Mouse (Mus musculus): ENCODE data around the gene Arap1. TPM values are rescaled to one million over a fixed set of nuclear protein-coding genes. Genes with fewer than 3 reads are reported as not detected.

Arap1 gene
- polyA plus RNA-seq, 1 experiment, result 31.5 TPM

DNA sequence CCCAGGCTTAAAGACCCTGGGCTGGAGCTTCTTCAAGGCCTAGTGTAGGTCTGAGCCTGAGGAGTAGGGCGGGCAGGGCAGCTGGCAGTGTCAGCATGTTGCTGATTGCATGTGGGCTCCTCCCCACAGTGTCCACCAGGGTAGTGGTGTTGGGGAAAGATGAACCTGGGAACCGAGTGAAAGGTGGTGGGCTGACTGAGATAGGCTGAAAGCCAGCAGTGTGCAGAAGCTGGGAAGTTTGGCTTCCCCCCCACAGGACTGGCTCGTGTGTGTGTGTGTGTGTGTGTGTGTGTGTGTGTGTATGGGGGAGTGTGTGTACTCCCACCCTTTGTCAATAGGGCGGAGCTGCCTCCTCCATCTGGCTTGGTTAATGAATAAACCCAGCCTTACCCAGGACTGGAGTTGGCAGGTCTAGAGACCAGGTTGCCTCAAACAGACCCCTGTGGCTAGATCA, 24.7 kb upstream of the Arap1 start:
- Histone ChIP-seq H3K36me3 (ENCODE audit: control insufficient read depth, insufficient read depth, low read length, poor library complexity, severe bottlenecking) (no peaks in the 10 kb centered on the region), H3K4me3 (ENCODE audit: low read depth, low read length) (no peak overlapping the region), H3K27ac (ENCODE audit: insufficient read depth, low read length) (no peak overlapping the region), H3K27me3 (ENCODE audit: control insufficient read depth, insufficient read depth, low read length, poor library complexity, severe bottlenecking) (no peaks in the 10 kb centered on the region), H3K9me3 (replicated peaks; ENCODE audit: control insufficient read depth, insufficient read depth, low read length, poor library complexity, severe bottlenecking) (no peaks in the 10 kb centered on the region), H3K9ac (ENCODE audit: low read depth, poor library complexity, severe bottlenecking) (no peak overlapping the region), H3K4me1 (ENCODE audit: control insufficient read depth, insufficient read depth, low read length) (no peaks in the 10 kb centered on the region)
- TF ChIP-seq EP300 (IDR thresholded peaks at IDR 0.05; ENCODE audit: insufficient read depth, low read depth, low read length) (no peak), CTCF (IDR thresholded peaks at IDR 0.05; ENCODE audit: low read depth, low read length) (no peak), POLR2A (IDR thresholded peaks at IDR 0.05; ENCODE audit: insufficient read depth, low read length) (no peak)

DNA sequence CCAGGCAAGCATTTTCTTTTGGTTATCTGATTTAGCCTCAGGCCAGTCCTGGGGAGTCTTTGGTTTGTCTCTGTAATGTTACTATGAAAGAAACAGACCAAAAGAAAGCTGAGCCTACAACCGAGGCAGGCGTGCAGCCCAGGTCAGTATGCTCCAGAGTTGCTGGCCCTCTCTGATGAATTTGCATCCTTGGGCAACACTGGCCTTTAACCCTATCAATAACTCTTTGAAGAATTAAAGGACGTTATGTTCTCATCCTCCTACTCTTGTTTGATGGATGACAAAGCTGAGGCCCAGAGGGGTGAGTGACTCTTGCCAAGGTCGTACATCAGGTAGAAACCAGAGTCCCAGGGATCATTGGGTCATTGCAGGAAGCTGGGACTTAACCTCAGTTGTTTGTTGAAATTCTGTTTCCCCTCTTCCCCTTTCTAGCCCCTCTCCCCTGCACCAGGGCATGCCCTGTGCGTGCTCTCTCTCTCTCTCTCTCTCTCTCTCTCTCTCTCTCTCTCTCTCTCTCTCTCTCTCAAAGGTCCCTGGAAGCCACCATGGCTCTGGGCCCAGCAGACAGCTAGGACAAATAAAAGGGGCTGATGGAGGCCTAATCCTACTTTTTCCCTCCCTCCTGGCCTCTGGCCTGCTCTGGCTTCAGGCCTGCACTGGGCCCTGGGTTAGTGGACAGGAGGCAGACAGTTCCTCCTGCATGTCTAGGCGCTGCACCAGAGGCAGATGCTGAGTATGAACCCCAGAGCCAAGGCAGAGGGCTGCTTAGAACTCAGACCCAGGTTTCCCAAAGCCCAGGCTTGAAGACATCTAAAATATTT, 23.5 kb upstream of the Arap1 start:
- Histone ChIP-seq H3K27me3 (ENCODE audit: control insufficient read depth, insufficient read depth, low read length, poor library complexity, severe bottlenecking) (no peaks in the 10 kb centered on the region), H3K27ac (ENCODE audit: insufficient read depth, low read length) (no peak overlapping the region), H3K9ac (ENCODE audit: low read depth, poor library complexity, severe bottlenecking) (no peak overlapping the region), H3K4me3 (ENCODE audit: low read depth, low read length) (no peak overlapping the region), H3K9me3 (replicated peaks; ENCODE audit: control insufficient read depth, insufficient read depth, low read length, poor library complexity, severe bottlenecking) (no peaks in the 10 kb centered on the region), H3K36me3 (ENCODE audit: control insufficient read depth, insufficient read depth, low read length, poor library complexity, severe bottlenecking) (no peaks in the 10 kb centered on the region), H3K4me1 (ENCODE audit: control insufficient read depth, insufficient read depth, low read length) (no peaks in the 10 kb centered on the region)
- TF ChIP-seq POLR2A (IDR thresholded peaks at IDR 0.05; ENCODE audit: insufficient read depth, low read length) (no peak), CTCF (IDR thresholded peaks at IDR 0.05; ENCODE audit: low read depth, low read length) (no peak), EP300 (IDR thresholded peaks at IDR 0.05; ENCODE audit: insufficient read depth, low read depth, low read length) (no peak)

DNA sequence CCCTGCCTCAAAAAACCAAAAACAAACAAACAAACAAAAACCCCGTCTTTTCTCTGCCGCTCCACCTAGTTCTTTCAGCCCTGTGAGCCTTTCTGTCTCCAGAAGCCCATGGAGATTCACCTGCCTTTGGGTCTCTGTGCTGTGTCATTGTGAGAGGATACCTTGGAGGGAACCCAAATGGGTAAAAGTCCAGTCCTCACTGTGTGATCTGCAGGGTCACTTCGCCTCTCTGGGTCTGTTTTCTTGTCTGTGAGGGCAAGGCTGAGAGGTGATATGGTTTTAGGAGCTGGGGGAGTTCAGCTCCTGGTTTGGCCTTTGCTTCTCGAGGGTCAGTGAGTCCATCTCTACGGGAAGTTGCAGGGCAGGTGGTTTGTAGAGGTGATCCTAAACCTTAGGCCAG, 21.9 kb upstream of the Arap1 start:
- TF ChIP-seq EP300 (IDR thresholded peaks at IDR 0.05; ENCODE audit: insufficient read depth, low read depth, low read length) (no peak), CTCF (IDR thresholded peaks at IDR 0.05; ENCODE audit: low read depth, low read length) (no peak), POLR2A (IDR thresholded peaks at IDR 0.05; ENCODE audit: insufficient read depth, low read length) (no peak)

DNA sequence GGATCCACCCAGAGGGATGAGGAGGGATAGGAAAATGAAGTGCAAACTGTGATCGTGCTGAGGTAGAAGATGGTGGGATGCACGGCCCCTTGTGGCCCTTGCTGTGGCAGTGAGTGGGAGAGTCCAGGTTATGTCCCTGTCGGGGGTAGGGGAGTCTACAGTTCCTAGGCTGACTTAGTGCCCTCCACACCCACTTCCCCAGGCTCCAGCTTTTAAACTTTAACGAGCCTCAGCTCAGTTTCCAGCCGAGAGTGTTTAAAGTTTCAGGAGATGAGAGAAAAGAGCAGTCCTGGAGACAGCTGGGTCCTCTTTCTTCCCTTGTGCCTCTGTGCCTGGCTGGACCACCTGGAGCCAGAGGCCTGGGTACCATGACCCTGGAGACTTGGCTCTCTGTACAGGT, 20.6 kb upstream of the Arap1 start:
- TF ChIP-seq POLR2A (IDR thresholded peaks at IDR 0.05; ENCODE audit: insufficient read depth, low read length) (no peak), CTCF (IDR thresholded peaks at IDR 0.05; ENCODE audit: low read depth, low read length) (no peak), EP300 (IDR thresholded peaks at IDR 0.05; ENCODE audit: insufficient read depth, low read depth, low read length) (no peak)
- H3K9me3 ChIP-seq (replicated peaks; ENCODE audit: control insufficient read depth, insufficient read depth, low read length, poor library complexity, severe bottlenecking), result no peaks in the 10 kb centered on the region
- no peaks in the 10 kb centered on the region for H3K36me3 ChIP-seq (ENCODE audit: control insufficient read depth, insufficient read depth, low read length, poor library complexity, severe bottlenecking)
- no peak overlapping the region for H3K4me3 ChIP-seq (ENCODE audit: low read depth, low read length)
- no peaks in the 10 kb centered on the region for H3K4me1 ChIP-seq (ENCODE audit: control insufficient read depth, insufficient read depth, low read length)
- no peaks in the 10 kb centered on the region for H3K27me3 ChIP-seq (ENCODE audit: control insufficient read depth, insufficient read depth, low read length, poor library complexity, severe bottlenecking)
- H3K27ac ChIP-seq (ENCODE audit: insufficient read depth, low read length), result no peak overlapping the region
- no peak overlapping the region for H3K9ac ChIP-seq (ENCODE audit: low read depth, poor library complexity, severe bottlenecking)

More for the DNA sequence above, 21.9 kb upstream of the Arap1 start:
- no peaks in the 10 kb centered on the region for H3K9me3 ChIP-seq (replicated peaks; ENCODE audit: control insufficient read depth, insufficient read depth, low read length, poor library complexity, severe bottlenecking)
- H3K4me3 ChIP-seq (ENCODE audit: low read depth, low read length), result no peak overlapping the region
- no peaks in the 10 kb centered on the region for H3K36me3 ChIP-seq (ENCODE audit: control insufficient read depth, insufficient read depth, low read length, poor library complexity, severe bottlenecking)
- H3K9ac ChIP-seq (ENCODE audit: low read depth, poor library complexity, severe bottlenecking), result no peak overlapping the region
- no peaks in the 10 kb centered on the region for H3K27me3 ChIP-seq (ENCODE audit: control insufficient read depth, insufficient read depth, low read length, poor library complexity, severe bottlenecking)
- no peaks in the 10 kb centered on the region for H3K4me1 ChIP-seq (ENCODE audit: control insufficient read depth, insufficient read depth, low read length)
- no peak overlapping the region for H3K27ac ChIP-seq (ENCODE audit: insufficient read depth, low read length)

DNA sequence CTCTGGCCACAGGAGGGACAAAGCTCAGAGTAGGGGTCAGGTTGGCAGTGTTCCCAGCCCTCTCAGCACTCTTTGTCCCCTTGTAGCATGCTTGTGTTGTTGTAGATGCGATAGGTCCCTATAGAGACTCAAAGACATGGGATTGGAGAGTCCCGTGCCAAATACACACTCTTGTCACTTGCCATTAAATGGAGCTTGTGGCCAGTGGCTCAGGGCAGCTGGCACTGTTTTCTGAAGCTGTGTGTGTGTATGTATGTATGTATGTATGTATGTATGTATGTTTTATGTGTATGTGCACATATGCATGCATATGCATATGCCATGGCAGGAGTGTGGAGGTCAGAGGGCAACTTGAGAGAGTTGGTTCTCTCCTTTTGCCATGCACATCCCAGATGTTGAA, 20.1 kb upstream of the Arap1 start:
- no peak overlapping the region for H3K9ac ChIP-seq (ENCODE audit: low read depth, poor library complexity, severe bottlenecking)
- no peaks in the 10 kb centered on the region for H3K4me1 ChIP-seq (ENCODE audit: control insufficient read depth, insufficient read depth, low read length)
- no peak overlapping the region for H3K4me3 ChIP-seq (ENCODE audit: low read depth, low read length)
- no peak overlapping the region for H3K27ac ChIP-seq (ENCODE audit: insufficient read depth, low read length)
- TF ChIP-seq POLR2A (IDR thresholded peaks at IDR 0.05; ENCODE audit: insufficient read depth, low read length) (no peak), EP300 (IDR thresholded peaks at IDR 0.05; ENCODE audit: insufficient read depth, low read depth, low read length) (no peak), CTCF (IDR thresholded peaks at IDR 0.05; ENCODE audit: low read depth, low read length) (no peak)
- H3K27me3 ChIP-seq (ENCODE audit: control insufficient read depth, insufficient read depth, low read length, poor library complexity, severe bottlenecking), result no peaks in the 10 kb centered on the region
- no peaks in the 10 kb centered on the region for H3K36me3 ChIP-seq (ENCODE audit: control insufficient read depth, insufficient read depth, low read length, poor library complexity, severe bottlenecking)
- no peaks in the 10 kb centered on the region for H3K9me3 ChIP-seq (replicated peaks; ENCODE audit: control insufficient read depth, insufficient read depth, low read length, poor library complexity, severe bottlenecking)

DNA sequence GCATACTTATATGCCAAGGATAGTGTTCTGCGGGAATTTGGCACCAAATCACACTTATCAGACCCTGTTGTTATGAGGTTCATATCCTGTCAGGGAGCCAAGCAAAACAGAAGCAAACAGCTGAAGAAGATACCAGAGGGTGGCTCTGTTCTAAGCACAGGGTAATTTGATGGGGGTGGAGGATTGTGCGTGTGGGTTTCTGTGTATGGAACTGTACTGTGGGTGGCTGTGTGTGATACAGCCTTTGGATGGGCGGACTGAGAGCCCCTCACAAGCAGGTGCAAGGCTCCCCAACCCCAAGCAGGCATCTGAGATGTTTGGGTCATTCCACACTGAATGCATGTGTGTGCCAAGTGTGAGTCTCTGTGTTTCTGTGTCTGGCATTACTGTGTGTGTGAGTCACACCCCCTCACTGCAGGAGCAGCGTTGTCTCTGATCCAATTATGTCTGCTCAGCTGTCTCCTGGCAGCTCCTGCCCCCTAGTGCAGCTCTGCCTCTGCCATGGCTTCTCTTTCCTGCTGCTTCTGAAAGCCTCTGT, 19.2 kb upstream of the Arap1 start:
- Histone ChIP-seq H3K4me1 (ENCODE audit: control insufficient read depth, insufficient read depth, low read length) (no peaks in the 10 kb centered on the region), H3K9ac (ENCODE audit: low read depth, poor library complexity, severe bottlenecking) (no peak overlapping the region), H3K9me3 (replicated peaks; ENCODE audit: control insufficient read depth, insufficient read depth, low read length, poor library complexity, severe bottlenecking) (no peaks in the 10 kb centered on the region), H3K27ac (ENCODE audit: insufficient read depth, low read length) (no peak overlapping the region), H3K4me3 (ENCODE audit: low read depth, low read length) (no peak overlapping the region), H3K36me3 (ENCODE audit: control insufficient read depth, insufficient read depth, low read length, poor library complexity, severe bottlenecking) (no peaks in the 10 kb centered on the region), H3K27me3 (ENCODE audit: control insufficient read depth, insufficient read depth, low read length, poor library complexity, severe bottlenecking) (no peaks in the 10 kb centered on the region)
- TF ChIP-seq CTCF (IDR thresholded peaks at IDR 0.05; ENCODE audit: low read depth, low read length), result no peak
- no peak for TF ChIP-seq EP300 (IDR thresholded peaks at IDR 0.05; ENCODE audit: insufficient read depth, low read depth, low read length)
- TF ChIP-seq POLR2A (IDR thresholded peaks at IDR 0.05; ENCODE audit: insufficient read depth, low read length), result no peak
